Mouse (Mus musculus): ENCODE data around the gene Sh3glb1. TPM values are rescaled to one million over a fixed set of nuclear protein-coding genes. Genes with fewer than 3 reads are reported as not detected.
A peak's percentile ranks its signal among the peaks of the same experiment; 100 is the strongest.
"Not testable (repeated sequence)": the region's sequence is repeated elsewhere in the genome, so short reads cannot be mapped to it uniquely, and the experiment has no call there.

The Sh3glb1 gene
- polyA plus RNA-seq (2012; ENCODE audit: insufficient read depth, insufficient read length, low replicate concordance, missing spikeins): 182 TPM in 1 of 2 replicates, not detected in the other

DNA sequence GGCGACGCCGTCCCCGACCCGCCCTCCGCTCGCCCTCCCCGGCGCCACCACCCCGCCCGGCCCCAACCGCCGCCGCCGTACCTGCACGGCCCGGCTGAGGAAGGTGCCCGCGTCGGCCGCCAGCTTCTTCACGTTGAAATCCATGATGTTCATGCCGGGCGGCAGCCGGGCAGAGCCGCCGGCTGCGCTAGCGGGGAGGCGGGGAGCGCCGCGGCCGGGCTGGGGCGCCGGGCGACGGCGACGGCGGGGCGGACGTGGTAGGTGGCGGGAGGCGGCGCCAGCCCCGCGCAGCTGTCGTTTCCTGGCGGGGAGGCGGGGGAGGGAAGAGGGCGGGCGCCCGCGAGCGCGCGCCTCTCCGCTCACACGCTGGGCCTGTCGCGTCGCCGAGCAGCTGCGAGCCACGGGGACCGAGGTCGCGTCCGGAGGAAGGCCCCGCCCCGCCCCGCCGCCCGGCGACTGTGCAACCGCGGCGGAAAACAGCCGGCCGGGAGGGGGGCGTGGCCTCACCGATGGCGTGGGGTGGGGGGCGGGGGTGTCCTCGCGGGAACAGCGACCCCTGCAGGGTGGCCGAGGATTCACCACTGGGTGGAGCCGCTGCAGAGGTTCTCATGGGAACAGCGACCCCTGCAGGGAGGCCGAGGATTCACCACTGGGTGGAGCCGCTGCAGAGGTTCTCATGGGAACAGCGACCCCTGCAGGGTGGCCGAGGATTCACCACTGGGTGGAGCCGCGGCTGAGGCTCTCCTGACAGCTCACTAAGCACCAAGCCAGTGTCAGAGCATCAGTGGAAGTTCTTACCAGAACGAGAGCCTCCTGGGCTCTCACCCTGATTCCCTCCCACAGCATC, at the start of gene Sh3glb1:
Sh3glb1 (minus strand) TSS at position 435 of the 847 bp plus-strand sequence.
- Histone ChIP-seq H3K4me1 (ENCODE audit: control insufficient read depth, insufficient read depth, low read length) (peaks cover 7% of the 10 kb centered on the region), H3K27ac (ENCODE audit: insufficient read depth, low read depth, low read length) (peak within 1 kb of the TSS; percentile 68), H3K4me3 (ENCODE audit: insufficient read depth, low read depth, low read length) (peak within 1 kb of the TSS; percentile 84)
- WGBS: 1% methylated on average over 82 of the region's 98 CpGs
- TF ChIP-seq CTCF (IDR thresholded peaks at IDR 0.05; ENCODE audit: insufficient read depth, low read depth, low read length) (peak; percentile 98), POLR2A (IDR thresholded peaks at IDR 0.05; ENCODE audit: insufficient read depth, low read depth, low read length) (peak; percentile 17; the same call in 1 of the 2 replicates)

DNA sequence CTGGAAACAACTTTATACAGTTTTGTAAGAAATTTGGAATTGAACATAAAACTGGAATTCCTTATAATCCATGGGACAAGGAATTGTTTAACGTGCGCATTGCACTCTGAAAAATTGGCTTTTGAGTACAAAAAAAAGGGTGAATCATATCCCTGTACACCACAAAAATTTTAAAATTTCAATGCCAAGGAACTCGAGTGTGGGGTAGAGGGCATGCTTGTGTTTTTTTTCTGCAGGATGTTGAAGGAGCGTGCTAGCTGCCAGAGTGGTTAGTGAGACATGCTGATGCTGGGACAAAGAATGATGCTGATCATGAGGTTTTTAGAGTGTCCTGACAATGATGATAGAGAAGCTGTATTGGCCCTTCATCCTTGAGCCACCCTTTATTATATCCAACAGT, 45.0 kb upstream of the Sh3glb1 start:
- WGBS: 87% methylated on average over 4 of the region's 4 CpGs
- Histone ChIP-seq H3K4me1 (ENCODE audit: control insufficient read depth, insufficient read depth, low read length) (no peaks in the 10 kb centered on the region), H3K4me3 (ENCODE audit: insufficient read depth, low read depth, low read length) (no peak overlapping the region), H3K27ac (ENCODE audit: insufficient read depth, low read depth, low read length) (no peak overlapping the region)
- TF ChIP-seq CTCF (IDR thresholded peaks at IDR 0.05; ENCODE audit: insufficient read depth, low read depth, low read length): no peak
- no peak for TF ChIP-seq POLR2A (IDR thresholded peaks at IDR 0.05; ENCODE audit: insufficient read depth, low read depth, low read length)

DNA sequence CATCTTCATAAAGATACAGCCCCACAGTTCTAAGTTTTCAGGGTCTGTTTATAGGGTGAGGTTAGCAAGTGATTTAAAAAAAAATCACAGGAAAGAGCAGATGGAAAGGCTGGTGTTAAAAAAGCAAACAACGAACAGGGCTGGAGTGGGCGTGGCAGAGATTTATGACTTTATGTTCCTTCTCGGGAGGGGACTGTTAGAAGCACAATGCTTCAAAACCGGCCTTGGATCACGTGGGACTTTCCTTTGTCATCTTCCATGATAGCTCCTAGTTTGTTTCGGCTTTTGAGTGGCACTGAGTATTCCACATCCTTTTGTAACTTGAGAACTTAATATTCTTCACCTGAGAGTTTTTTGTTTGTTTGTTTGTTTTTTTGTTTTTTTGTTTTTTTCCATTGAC, 41.3 kb upstream of the Sh3glb1 start:
- TF ChIP-seq POLR2A (IDR thresholded peaks at IDR 0.05; ENCODE audit: insufficient read depth, low read depth, low read length) (no peak), CTCF (IDR thresholded peaks at IDR 0.05; ENCODE audit: insufficient read depth, low read depth, low read length) (no peak)
- no peak overlapping the region for H3K4me3 ChIP-seq (ENCODE audit: insufficient read depth, low read depth, low read length)
- H3K27ac ChIP-seq (ENCODE audit: insufficient read depth, low read depth, low read length): no peak overlapping the region
- WGBS: 80% methylated on average over 6 of the region's 6 CpGs
- no peaks in the 10 kb centered on the region for H3K4me1 ChIP-seq (ENCODE audit: control insufficient read depth, insufficient read depth, low read length)

DNA sequence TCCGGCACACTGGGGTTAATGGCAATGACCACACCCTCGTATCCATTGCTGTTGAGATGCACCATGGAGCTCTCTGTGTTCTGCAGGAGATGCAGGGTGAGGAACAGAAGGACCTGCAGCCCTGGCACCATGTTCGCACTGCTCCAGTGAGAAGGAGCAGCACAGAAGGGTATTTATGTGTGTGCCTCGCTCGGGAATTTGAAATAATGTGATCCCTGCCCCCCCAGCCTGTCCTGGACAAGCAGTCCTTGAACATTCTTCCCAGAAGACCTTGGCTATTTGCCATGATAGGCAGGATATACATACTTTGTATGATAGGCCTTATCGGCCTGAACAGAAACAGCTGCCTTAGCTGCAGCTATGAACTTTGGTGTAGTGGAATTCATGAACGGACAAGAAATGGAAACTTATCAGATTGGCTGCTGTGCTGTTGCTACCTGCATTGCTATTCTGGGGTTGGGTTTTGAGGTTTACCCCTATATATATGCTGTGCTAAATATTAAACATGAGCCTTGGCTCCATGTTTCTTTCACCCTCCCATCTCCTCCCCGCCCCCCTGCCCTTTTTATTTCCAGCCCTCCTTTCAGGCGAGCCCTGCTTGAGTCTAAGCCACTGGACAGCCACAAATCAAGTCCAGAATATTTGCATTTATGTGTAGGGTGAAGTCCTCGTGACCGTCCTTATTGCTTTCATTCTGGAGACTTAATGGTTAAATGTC, 40.6 kb upstream of the Sh3glb1 start, which contains the start of gene Clca3a1:
Clca3a1 (minus strand) TSS at position 386 of the 718 bp plus-strand sequence.
- Histone ChIP-seq H3K4me1 (ENCODE audit: control insufficient read depth, insufficient read depth, low read length) (no peaks in the 10 kb centered on the region), H3K27ac (ENCODE audit: insufficient read depth, low read depth, low read length) (no peak within 1 kb of the TSS), H3K4me3 (ENCODE audit: insufficient read depth, low read depth, low read length) (no peak within 1 kb of the TSS)
- 86% methylated on average over 11 of the region's 11 CpGs for WGBS
- no peak for TF ChIP-seq POLR2A (IDR thresholded peaks at IDR 0.05; ENCODE audit: insufficient read depth, low read depth, low read length)

DNA sequence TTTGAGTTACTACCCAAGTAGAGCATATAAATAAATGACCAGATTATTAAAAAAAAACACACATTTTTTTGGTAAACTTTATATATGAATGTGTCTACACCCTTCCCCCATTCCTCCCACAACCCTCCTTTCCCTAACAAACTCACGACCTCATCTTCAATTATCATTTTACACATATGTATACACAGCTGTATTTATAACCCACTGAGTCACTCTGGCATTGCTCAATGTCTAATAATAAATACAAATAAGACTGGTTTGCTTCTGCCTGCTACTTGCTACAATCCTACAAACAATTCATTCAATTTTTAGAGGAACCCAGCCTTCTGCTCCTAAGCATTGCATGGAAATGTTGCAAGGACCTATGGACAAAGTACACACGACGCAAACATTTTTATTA, 39.6 kb upstream of the Sh3glb1 start:
- no peaks in the 10 kb centered on the region for H3K4me1 ChIP-seq (ENCODE audit: control insufficient read depth, insufficient read depth, low read length)
- 69% methylated on average over 3 of the region's 3 CpGs for WGBS
- H3K4me3 ChIP-seq (ENCODE audit: insufficient read depth, low read depth, low read length): no peak overlapping the region
- no peak for TF ChIP-seq CTCF (IDR thresholded peaks at IDR 0.05; ENCODE audit: insufficient read depth, low read depth, low read length)
- TF ChIP-seq POLR2A (IDR thresholded peaks at IDR 0.05; ENCODE audit: insufficient read depth, low read depth, low read length): no peak
- H3K27ac ChIP-seq (ENCODE audit: insufficient read depth, low read depth, low read length): no peak overlapping the region

DNA sequence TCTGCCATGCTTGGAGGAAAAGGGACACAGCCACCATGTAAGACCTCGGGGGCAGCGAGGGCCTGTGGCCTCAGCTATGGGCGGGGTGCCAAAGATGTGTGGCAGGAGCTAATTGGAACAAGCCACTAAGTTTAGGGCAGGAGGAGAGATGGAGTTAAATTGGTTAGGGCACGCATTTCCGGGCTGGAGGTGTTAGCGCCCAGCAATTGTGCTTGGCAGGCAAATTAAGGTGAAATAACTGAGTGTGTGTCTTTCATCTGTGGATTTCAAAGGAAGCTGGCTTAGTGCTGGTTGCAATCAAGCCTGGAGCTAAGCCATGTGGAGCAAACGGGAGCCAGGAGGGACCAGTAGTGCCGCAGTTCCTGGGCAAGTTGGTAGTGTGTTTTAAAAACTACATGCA, 36.0 kb upstream of the Sh3glb1 start:
- H3K4me1 ChIP-seq (ENCODE audit: control insufficient read depth, insufficient read depth, low read length); H3K27ac ChIP-seq (ENCODE audit: insufficient read depth, low read depth, low read length); H3K4me3 ChIP-seq (ENCODE audit: insufficient read depth, low read depth, low read length): not testable (repeated sequence)
- 50% methylated on average over 8 of the region's 8 CpGs for WGBS

DNA sequence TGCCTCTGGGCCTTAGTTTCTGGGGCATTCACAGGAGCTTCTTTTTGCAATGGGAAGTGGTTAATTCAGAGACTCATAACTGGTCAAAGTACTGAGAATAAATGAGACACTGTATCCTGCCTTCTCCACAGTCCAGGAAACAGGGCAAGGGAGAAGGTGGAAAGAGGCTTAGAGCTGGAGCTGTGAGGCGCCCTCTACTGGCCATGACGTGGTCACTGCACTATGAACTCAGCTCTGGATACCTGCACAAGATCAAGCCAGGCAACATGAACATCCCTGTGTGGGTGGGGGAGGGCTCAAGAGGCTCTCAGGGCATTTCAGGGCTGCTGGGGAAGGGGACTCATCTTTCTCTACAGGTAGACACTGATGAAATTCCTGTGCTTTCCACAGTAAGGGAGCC, 33.0 kb upstream of the Sh3glb1 start:
- 9% methylated on average over 2 of the region's 2 CpGs for WGBS
- Histone ChIP-seq H3K4me3 (ENCODE audit: insufficient read depth, low read depth, low read length) (no peak overlapping the region), H3K4me1 (ENCODE audit: control insufficient read depth, insufficient read depth, low read length) (no peaks in the 10 kb centered on the region), H3K27ac (ENCODE audit: insufficient read depth, low read depth, low read length) (no peak overlapping the region)
- peak; percentile 21; the same call in 1 of the 2 replicates for TF ChIP-seq CTCF (IDR thresholded peaks at IDR 0.05; ENCODE audit: insufficient read depth, low read depth, low read length)
- no peak for TF ChIP-seq POLR2A (IDR thresholded peaks at IDR 0.05; ENCODE audit: insufficient read depth, low read depth, low read length)

DNA sequence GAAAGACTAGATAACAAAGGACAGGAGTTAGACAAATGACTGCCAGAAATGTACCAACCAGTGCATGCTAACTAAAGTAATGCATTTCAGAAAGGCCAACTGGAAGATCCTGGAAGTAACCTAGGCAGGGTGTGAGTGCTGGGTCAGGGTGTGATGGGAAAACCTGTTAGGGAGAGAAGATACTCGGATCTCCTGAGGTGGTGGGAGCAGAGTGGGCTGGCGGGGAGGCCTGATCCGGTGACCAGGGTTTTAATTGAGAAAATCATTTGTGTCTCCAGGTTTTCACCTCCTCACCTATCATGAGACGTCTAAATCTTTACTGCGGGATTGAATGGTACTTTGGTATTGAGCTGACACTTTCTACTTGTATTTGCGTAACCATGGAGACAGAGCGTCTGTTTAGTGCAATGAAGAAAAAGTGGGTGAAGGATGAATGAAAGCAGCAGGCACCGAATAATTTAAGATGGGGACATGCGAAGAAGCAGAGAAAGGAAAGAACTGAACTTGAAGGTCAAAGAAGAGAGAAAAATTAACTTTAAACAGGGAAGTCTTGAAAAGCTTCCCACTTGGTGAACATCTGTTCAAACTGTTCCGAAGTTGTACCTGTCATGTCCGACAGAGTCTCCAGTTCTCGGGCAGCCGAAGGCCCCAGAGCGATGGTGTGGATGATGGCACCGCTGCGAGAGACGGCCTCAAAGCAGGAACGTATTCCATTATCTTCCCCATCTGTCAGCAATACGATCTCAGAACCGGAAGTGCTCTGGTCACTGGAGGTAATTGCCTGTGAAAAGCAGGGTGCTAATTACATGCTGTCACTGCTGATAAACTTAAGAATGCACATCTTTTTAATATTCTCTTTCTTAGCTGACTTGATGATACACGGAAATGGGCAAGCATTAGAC, 29.2 kb upstream of the Sh3glb1 start:
- not testable (repeated sequence) for H3K27ac ChIP-seq (ENCODE audit: insufficient read depth, low read depth, low read length); H3K4me3 ChIP-seq (ENCODE audit: insufficient read depth, low read depth, low read length); H3K4me1 ChIP-seq (ENCODE audit: control insufficient read depth, insufficient read depth, low read length)
- WGBS: 44% methylated on average over 20 of the region's 21 CpGs

DNA sequence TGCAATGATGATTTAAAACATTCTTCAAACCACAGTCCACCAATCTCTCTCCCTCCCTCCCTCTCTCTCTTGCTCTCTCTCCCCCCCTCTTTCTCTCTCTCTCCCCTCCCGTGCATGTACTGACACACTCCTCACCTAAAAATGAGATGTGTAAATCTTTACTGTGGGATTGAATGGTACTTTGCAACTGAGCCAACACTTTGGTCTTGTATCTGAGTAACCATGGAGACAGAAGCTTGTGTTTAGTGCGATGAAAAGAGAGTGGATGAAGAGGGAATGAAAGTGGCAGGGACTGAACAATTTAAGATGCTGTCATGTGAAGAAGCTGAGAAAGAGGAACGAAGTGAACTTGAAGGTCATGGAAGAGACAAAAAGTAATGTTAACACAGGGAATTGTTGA, 27.6 kb upstream of the Sh3glb1 start:
- H3K4me3 ChIP-seq (ENCODE audit: insufficient read depth, low read depth, low read length); H3K27ac ChIP-seq (ENCODE audit: insufficient read depth, low read depth, low read length); H3K4me1 ChIP-seq (ENCODE audit: control insufficient read depth, insufficient read depth, low read length): not testable (repeated sequence)
- WGBS: 24% methylated on average over 3 of the region's 3 CpGs

DNA sequence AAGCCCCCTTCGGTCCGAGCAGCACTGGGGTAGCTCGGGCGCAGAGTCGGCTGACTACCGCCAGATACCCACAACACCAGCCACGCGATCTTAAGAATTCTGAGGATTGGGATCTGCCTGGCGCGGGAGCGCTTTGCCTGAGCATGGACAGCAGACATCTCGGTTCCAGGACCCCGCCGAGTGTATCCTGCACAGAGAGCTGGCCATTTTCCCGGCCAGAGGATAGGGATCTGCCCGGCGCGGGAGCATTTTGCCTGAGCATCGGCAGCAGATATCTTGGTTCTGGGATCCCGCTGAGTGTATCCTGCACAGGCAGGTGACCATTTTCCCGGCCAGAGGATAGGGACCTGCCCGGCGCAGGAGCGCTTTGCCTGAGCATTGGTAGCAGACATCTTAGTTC, 18.3 kb upstream of the Sh3glb1 start:
- 85% methylated on average over 24 of the region's 24 CpGs for WGBS
- H3K4me1 ChIP-seq (ENCODE audit: control insufficient read depth, insufficient read depth, low read length); H3K4me3 ChIP-seq (ENCODE audit: insufficient read depth, low read depth, low read length); H3K27ac ChIP-seq (ENCODE audit: insufficient read depth, low read depth, low read length): not testable (repeated sequence)
